ENCODE assay signal across 16 mouse cellular contexts in the genomic region with DNA sequence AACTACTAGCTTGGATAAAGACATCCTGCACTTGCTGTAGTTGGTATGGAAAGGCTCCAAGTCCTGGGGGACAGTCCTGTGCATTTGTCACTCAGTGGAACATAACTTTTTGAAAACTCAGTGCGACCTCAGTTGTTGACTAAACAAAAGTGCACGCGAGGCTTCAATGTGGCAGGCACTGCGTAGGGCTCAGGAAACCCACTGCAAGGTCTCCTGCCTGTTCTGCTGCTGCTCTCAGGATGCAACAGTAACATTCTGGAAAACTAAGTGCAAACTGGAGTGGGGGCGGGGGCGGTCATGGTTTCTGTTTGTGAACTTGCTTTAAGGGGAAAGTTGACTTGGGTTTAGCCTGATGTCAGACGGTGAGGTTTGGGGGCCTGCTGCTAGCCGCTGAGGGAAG.
"Had no signal": no experiment of that assay in that cellular context is flagged by ENCODE, and none has a peak within 500 bp of the region (broad histone marks: within the 10 kb centered on the region; RNA-seq: fewer than 3 reads in every experiment).

No protein-coding gene starts in this region.

- DNase-seq: kidney, postnatal 4 days; left cerebral cortex, postnatal 4 days; lung, adult 18-20 months; lung, postnatal 10 days; lung, postnatal 36 days; thymus, adult 2 months; thymus, postnatal 14 days; thymus, postnatal 4 days had no signal

- ATAC-seq: intestine, postnatal 0 days had no signal

- H3K9ac ChIP-seq: liver, embryonic 15.5 days; lung, embryonic 15.5 days; midbrain, embryonic 15.5 days had no signal

- H3K4me2 ChIP-seq: liver, embryonic 15.5 days; lung, embryonic 15.5 days; midbrain, embryonic 15.5 days had no signal

- H3K27me3 ChIP-seq: liver, embryonic 15.5 days; lung, embryonic 15.5 days; megakaryocyte, embryonic 14.5 days; midbrain, embryonic 15.5 days had no signal

- H3K9me3 ChIP-seq: liver, embryonic 15.5 days; lung, embryonic 15.5 days; megakaryocyte, embryonic 14.5 days; midbrain, embryonic 15.5 days had no signal

- H3K27ac ChIP-seq: kidney, postnatal 0 days; liver, embryonic 15.5 days; lung, embryonic 15.5 days; midbrain, embryonic 10.5 days; midbrain, embryonic 15.5 days; stomach, postnatal 0 days had no signal

- H3K4me3 ChIP-seq: liver, embryonic 15.5 days; lung, embryonic 15.5 days; megakaryocyte, embryonic 14.5 days; midbrain, embryonic 10.5 days; midbrain, embryonic 15.5 days had no signal

- H3K4me1 ChIP-seq: lung, embryonic 15.5 days had no signal
